Mouse (Mus musculus) bone marrow, adult 2 months (tissue): ENCODE results near the gene Sel1l3.

ENCODE experiments used
- CTCF ChIP-seq: fragments of 200-500 bp; IDR thresholded peaks from 2 replicates; pipeline ENCODE4 v1.5.1; 2011; ENCODE audit warnings: low read length, control low read depth; ENCODE audit not compliant: control insufficient read depth, insufficient read depth
- POLR2A ChIP-seq: fragments of 200-500 bp; IDR thresholded peaks from 2 replicates; pipeline ENCODE4 v1.6.1; 2011; ENCODE audit warnings: low read depth, mild to moderate bottlenecking, control low read depth, low read length, borderline replicate concordance; ENCODE audit not compliant: control insufficient read depth

- TF ChIP-seq CTCF (no peak), POLR2A (no peak)
Measured at GRCm38 (mm10) chr5:53230560-53230959, 16.8 kb upstream of the Sel1l3 start.
